Mouse (Mus musculus) G1E (cell line): ENCODE measurements at regions not wholly inside any gene's neighbourhood (a gene's known extent, or its start where the extent isn't known, plus 50 kb on each side); places are given as distances from the start of the nearest gene placed in this dataset.

Experiments used
- ATAC-seq: 2 replicates; pipeline ENCODE4 v1.8.0; 2016; ENCODE audit warnings: mild to moderate bottlenecking; ENCODE audit not compliant: insufficient number of reproducible peaks, poor library complexity, low FRiP score, severe bottlenecking; ENCODE audit errors: extremely low read depth
- DNase-seq: peaks from one replicate; pipeline ENCODE4 v3.0.0; 2012; ENCODE audit warnings: low spot score
- H3K27me3 ChIP-seq: 2 replicates; pipeline ENCODE4 v1.6.1; 2012; ENCODE audit warnings: mild to moderate bottlenecking, low read length, inconsistent platforms; ENCODE audit not compliant: insufficient read depth
- H3K36me3 ChIP-seq: replicated peaks from 2 replicates; pipeline ENCODE3; 2012; ENCODE audit warnings: mild to moderate bottlenecking, inconsistent platforms
- H3K4me1 ChIP-seq: 2 replicates; pipeline ENCODE4 v1.6.1; 2012; ENCODE audit warnings: low read depth, low read length, inconsistent platforms, mixed read lengths; ENCODE audit not compliant: insufficient read depth
- H3K4me3 ChIP-seq: 2 replicates; pipeline ENCODE4 v1.5.1; 2012; ENCODE audit warnings: low read depth, mild to moderate bottlenecking, inconsistent platforms, low read length, moderate library complexity, mixed read lengths
- H3K9me3 ChIP-seq: replicated peaks from 2 replicates; pipeline ENCODE4 v1.6.1; 2012; ENCODE audit warnings: inconsistent platforms
- CTCF ChIP-seq: IDR thresholded peaks from 2 replicates; pipeline ENCODE4 v1.5.1; 2012; ENCODE audit warnings: low read depth, low read length, inconsistent platforms, mixed read lengths
- GATA1 ChIP-seq: IDR thresholded peaks from 2 replicates; pipeline ENCODE4 v1.6.1; 2012; ENCODE audit warnings: borderline replicate concordance, low read length, inconsistent platforms, mixed read lengths
- GATA2 ChIP-seq: IDR thresholded peaks from 2 replicates; pipeline ENCODE4 v1.6.1; 2012; ENCODE audit warnings: low read depth, low read length, inconsistent platforms, borderline replicate concordance
- POLR2AphosphoS5 ChIP-seq: IDR thresholded peaks from 2 replicates; pipeline ENCODE4 v1.6.1; 2012; ENCODE audit warnings: low read depth, low read length, inconsistent platforms; ENCODE audit not compliant: insufficient replicate concordance
- TAL1 ChIP-seq: conservative IDR thresholded peaks from 2 replicates; pipeline ENCODE4 v1.6.1; 2012; ENCODE audit warnings: low read depth, low read length, inconsistent platforms, mixed read lengths

GRCm38 (mm10) chr8:82265745-82266144, 137.3 kb downstream of the Il15 start:
- no peaks in the 10 kb centered on the region for H3K36me3 ChIP-seq
- no peaks in the 10 kb centered on the region for H3K4me1 ChIP-seq
- H3K4me3 ChIP-seq, result no peak overlapping the region
- DNase-seq (no peak), ATAC-seq (no peak)
- H3K27me3 ChIP-seq, result no peaks in the 10 kb centered on the region
- no peak for TF ChIP-seq POLR2AphosphoS5
- TF ChIP-seq TAL1, result no peak
- no peak for TF ChIP-seq GATA2
- TF ChIP-seq CTCF, result no peak
- TF ChIP-seq GATA1, result no peak
- H3K9me3 ChIP-seq, result no peaks in the 10 kb centered on the region

- no peak for ATAC-seq
- TF ChIP-seq TAL1 (no peak), POLR2AphosphoS5 (no peak), GATA2 (no peak), GATA1 (no peak)
Observed at GRCm38 (mm10) chr8:82262196-82262595, 140.8 kb downstream of the Il15 start.

GRCm38 (mm10) chr8:82260613-82261012, 142.4 kb downstream of the Il15 start:
- DNase-seq (no peak), ATAC-seq (no peak)
- no peaks in the 10 kb centered on the region for H3K27me3 ChIP-seq
- H3K36me3 ChIP-seq, result no peaks in the 10 kb centered on the region
- no peaks in the 10 kb centered on the region for H3K4me1 ChIP-seq
- TF ChIP-seq POLR2AphosphoS5 (no peak), GATA2 (no peak), CTCF (no peak), GATA1 (no peak), TAL1 (no peak)
- H3K4me3 ChIP-seq, result no peak overlapping the region
- no peaks in the 10 kb centered on the region for H3K9me3 ChIP-seq

More at GRCm38 (mm10) chr8:82262196-82262595, 140.8 kb downstream of the Il15 start:
- Histone ChIP-seq H3K4me3 (no peak overlapping the region), H3K36me3 (no peaks in the 10 kb centered on the region), H3K27me3 (no peaks in the 10 kb centered on the region), H3K9me3 (no peaks in the 10 kb centered on the region), H3K4me1 (no peaks in the 10 kb centered on the region)
- no peak for DNase-seq

GRCm38 (mm10) chr8:82255815-82256214, 147.2 kb downstream of the Il15 start:
- ATAC-seq (no peak), DNase-seq (no peak)
- no peaks in the 10 kb centered on the region for H3K4me1 ChIP-seq
- H3K36me3 ChIP-seq, result no peaks in the 10 kb centered on the region
- no peak for TF ChIP-seq TAL1
- TF ChIP-seq GATA1, result no peak
- TF ChIP-seq GATA2, result no peak
- H3K27me3 ChIP-seq, result no peaks in the 10 kb centered on the region
- H3K4me3 ChIP-seq, result no peak overlapping the region
- no peaks in the 10 kb centered on the region for H3K9me3 ChIP-seq

GRCm38 (mm10) chr8:82252406-82252805, 150.6 kb downstream of the Il15 start:
- Histone ChIP-seq H3K4me1 (no peaks in the 10 kb centered on the region), H3K9me3 (no peaks in the 10 kb centered on the region), H3K36me3 (no peaks in the 10 kb centered on the region), H3K4me3 (no peak overlapping the region), H3K27me3 (no peaks in the 10 kb centered on the region)
- no peak for TF ChIP-seq CTCF
- TF ChIP-seq POLR2AphosphoS5, result no peak
- no peak for TF ChIP-seq TAL1
- no peak for ATAC-seq
- no peak for DNase-seq

- no peaks in the 10 kb centered on the region for H3K9me3 ChIP-seq
- H3K36me3 ChIP-seq, result no peaks in the 10 kb centered on the region
- no peak overlapping the region for H3K4me3 ChIP-seq
- no peak for DNase-seq
- H3K4me1 ChIP-seq, result no peaks in the 10 kb centered on the region
- no peak for ATAC-seq
- TF ChIP-seq GATA2 (no peak), CTCF (no peak), GATA1 (no peak), TAL1 (no peak), POLR2AphosphoS5 (no peak)
- no peaks in the 10 kb centered on the region for H3K27me3 ChIP-seq
Observed at GRCm38 (mm10) chr8:82249841-82250577, 153.0 kb downstream of the Il15 start.

- Histone ChIP-seq H3K4me1 (no peaks in the 10 kb centered on the region; the same call in 1 of the 2 replicates), H3K9me3 (no peaks in the 10 kb centered on the region), H3K4me3 (no peak overlapping the region), H3K27me3 (no peaks in the 10 kb centered on the region), H3K36me3 (no peaks in the 10 kb centered on the region)
- no peak for DNase-seq
- TF ChIP-seq GATA1, result no peak
- no peak for TF ChIP-seq CTCF
- TF ChIP-seq TAL1, result no peak
- no peak for TF ChIP-seq GATA2
- no peak for TF ChIP-seq POLR2AphosphoS5
- no peak for ATAC-seq
Observed at GRCm38 (mm10) chr8:82244076-82244475, 158.9 kb downstream of the Il15 start.
